Mouse (Mus musculus) left cerebral cortex, postnatal 14 days (tissue): Measurements from ENCODE around the gene Gba. TPM values are rescaled to one million over a fixed set of nuclear protein-coding genes. Genes with fewer than 3 reads are reported as not detected.

ENCODE experiments used
- DNase-seq, 2 experiments: peaks; one replicate each; pipeline ENCODE4 v3.0.0; 2021 to 2022; ENCODE audit warnings: low spot score in 2 of 2, mixed read lengths in 1 of 2
- intact Hi-C: fragments of 180-260 bp; cut with DNase I; formaldehyde crosslinking; loops from one replicate; pipeline ENCODE4 v1.15.1; 2025
- microRNA-seq, 2 experiments: library from miRNA; unstranded; fragments of <30 nt; microRNA quantifications; one replicate each; pipeline ENCODE4 v1.2.0; 2022
- total RNA-seq, 2 experiments: library from RNA; stranded (reverse); gene quantifications; 2 replicates each; pipeline ENCODE4 v1.2.3; 2021

Gba gene
- total RNA-seq, 2 experiments from 2014 or later, result 63.4 to 66.7 TPM

- intact Hi-C loops, result no loop called here
- DNase-seq, result no peak
Measured at GRCm38 (mm10) chr3:89256177-89256576, 53.4 kb downstream of the Gba start.

Small RNA genes lying within 50 kb of the gene (microRNA-seq; reads per million reads assigned to microRNA genes)
- 4,041 to 5,143 reads per million in 2 experiments for gene Mir92b

Other genes with a start within 250 kb of the Gba start
- 100 to 1,000 TPM; 205 to 214 TPM for gene Rusc1, start 109.6 kb upstream of the Gba start, total RNA-seq
- gene Gm43738, start 101.8 kb upstream of the Gba start, total RNA-seq, result not detected
- gene Fdps, start 101.0 kb upstream of the Gba start, total RNA-seq, result 100 to 1,000 TPM in 1 of 2 experiments, 10 to 100 TPM in 1; 97.9 to 102 TPM
- not detected for gene Pklr, start 66.8 kb upstream of the Gba start, total RNA-seq
- 10 to 100 TPM; 20.4 to 25.1 TPM for gene Hcn3, start 42.7 kb upstream of the Gba start, total RNA-seq
- gene Clk2, start 38.1 kb upstream of the Gba start, total RNA-seq, result 10 to 100 TPM; 46.7 TPM
- gene Scamp3, start 25.5 kb upstream of the Gba start, total RNA-seq, result 10 to 100 TPM; 77.0 to 79.2 TPM
- gene Fam189b, start 19.8 kb upstream of the Gba start, total RNA-seq, result 10 to 100 TPM; 73.5 to 77.2 TPM
- gene Thbs3, start 12.3 kb downstream of the Gba start, total RNA-seq, result 10 to 100 TPM; 23.5 to 27.0 TPM
- gene Mtx1, start 24.2 kb downstream of the Gba start, total RNA-seq, result 100 to 1,000 TPM in 1 of 2 experiments, 10 to 100 TPM in 1; 96.9 to 107 TPM
- gene Muc1, start 26.1 kb downstream of the Gba start, total RNA-seq, result 1 to 10 TPM in 1 of 2 experiments, under 1 TPM in 1; 0.42 to 1.0 TPM
- gene Krtcap2, start 43.0 kb downstream of the Gba start, total RNA-seq, result 10 to 100 TPM; 74.5 to 86.3 TPM
- 100 to 1,000 TPM; 102 to 105 TPM for gene Trim46, start 43.4 kb downstream of the Gba start, total RNA-seq
- gene Dpm3, start 56.4 kb downstream of the Gba start, total RNA-seq, result 10 to 100 TPM; 50.8 to 53.0 TPM
- 10 to 100 TPM; 25.7 to 30.5 TPM for gene Slc50a1, start 67.6 kb downstream of the Gba start, total RNA-seq
- gene Efna1, start 78.2 kb downstream of the Gba start, total RNA-seq, result 1 to 10 TPM; 4.0 to 5.9 TPM
- 10 to 100 TPM; 48.5 to 49.6 TPM for gene Efna3, start 120.0 kb downstream of the Gba start, total RNA-seq
- gene Efna4, start 135.1 kb downstream of the Gba start, total RNA-seq, result under 1 TPM; 0.29 to 0.61 TPM
- 10 to 100 TPM; 95.0 TPM for gene Adam15, start 147.1 kb downstream of the Gba start, total RNA-seq
- under 1 TPM; 0.34 to 0.35 TPM for gene Dcst2, start 159.0 kb downstream of the Gba start, total RNA-seq
- under 1 TPM in 1 of 2 experiments, not detected in 1; 0.23 TPM for gene Dcst1, start 162.3 kb downstream of the Gba start, total RNA-seq
- gene Zbtb7b, start 191.8 kb downstream of the Gba start, total RNA-seq, result 1 to 10 TPM; 8.0 to 9.1 TPM
- 1 to 10 TPM; 1.6 to 4.0 TPM for gene Lenep, start 199.9 kb downstream of the Gba start, total RNA-seq
- gene Flad1, start 208.9 kb downstream of the Gba start, total RNA-seq, result 10 to 100 TPM; 30.6 to 31.4 TPM
- 1 to 10 TPM; 3.5 to 4.0 TPM for gene Cks1b, start 215.5 kb downstream of the Gba start, total RNA-seq
- 10 to 100 TPM; 12.6 to 14.5 TPM for gene Shc1, start 215.5 kb downstream of the Gba start, total RNA-seq
- 10 to 100 TPM; 52.7 to 60.6 TPM for gene Pygo2, start 227.3 kb downstream of the Gba start, total RNA-seq
- gene Pbxip1, start 233.8 kb downstream of the Gba start, total RNA-seq, result 10 to 100 TPM; 39.5 to 40.3 TPM